Mouse (Mus musculus): ENCODE measurements at regions not wholly inside any gene's neighbourhood (a gene's known extent, or its start where the extent isn't known, plus 50 kb on each side); places are given as distances from the start of the nearest gene placed in this dataset.
A peak's percentile ranks its signal among the peaks of the same experiment; 100 is the strongest.

DNA sequence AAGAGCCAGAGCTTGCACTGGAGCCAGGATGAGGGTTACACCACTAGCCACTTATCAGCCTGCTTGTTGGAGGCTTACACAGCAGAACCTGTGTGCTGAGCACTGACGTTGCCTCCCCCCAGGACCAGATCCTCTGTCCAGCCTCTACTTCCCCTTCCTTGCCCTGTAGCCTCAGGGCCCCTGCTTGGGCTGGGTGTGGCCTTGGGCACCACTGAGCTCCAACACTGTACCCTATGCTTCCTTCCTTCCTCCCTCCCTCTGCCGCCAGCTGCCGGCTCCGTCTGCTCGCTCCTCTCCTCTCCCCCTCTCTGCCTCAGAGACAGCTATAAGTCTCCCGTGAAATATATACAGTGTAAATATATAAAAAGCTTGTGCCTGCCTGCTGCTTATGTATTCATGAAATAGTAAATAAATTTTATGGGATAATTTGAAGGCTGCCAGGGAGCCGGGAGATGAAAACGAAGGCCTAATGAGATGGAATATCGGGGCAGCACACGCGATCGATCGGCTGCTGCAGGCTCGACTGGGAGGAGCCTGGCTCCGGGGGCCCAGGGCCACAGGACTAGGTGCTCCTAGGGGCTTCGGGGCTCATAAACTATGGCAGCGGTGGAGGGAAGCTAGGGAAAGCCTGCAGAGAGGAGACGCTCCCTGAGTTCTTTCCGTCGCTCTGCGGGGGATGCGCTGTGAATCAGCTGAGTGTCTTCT, 135.6 kb downstream of the Rbm19 start:
- peak; percentile 41 for DNase-seq (ENCODE audit: low spot score)
- 8% methylated on average over 22 of the region's 22 CpGs for WGBS
- H3K4me2 ChIP-seq (replicated peaks), result peak overlapping the region; percentile 40
- peaks cover 6% of the 10 kb centered on the region; the same call in 1 of the 2 replicates for H3K27me3 ChIP-seq (ENCODE audit: control insufficient read depth, insufficient read depth, low read length)
- peak overlapping the region; percentile 80 for H3K27ac ChIP-seq
- H3K4me3 ChIP-seq (replicated peaks; ENCODE audit: low read length), result no peak overlapping the region
- peak overlapping the region; percentile 47; the same call in 1 of the 2 replicates for H3K9ac ChIP-seq
- H3K9me3 ChIP-seq (ENCODE audit: control insufficient read depth, low read length), result no peaks in the 10 kb centered on the region
- peaks cover 13% of the 10 kb centered on the region for H3K4me1 ChIP-seq (replicated peaks; ENCODE audit: control insufficient read depth, insufficient read depth, low read length)
- peak; percentile 65 for ATAC-seq (ENCODE audit: low FRiP score)
- no peaks in the 10 kb centered on the region for H3K36me3 ChIP-seq (replicated peaks; ENCODE audit: control insufficient read depth, insufficient read depth)

GRCm38 (mm10) chr5:120252551-120252950, 136.3 kb downstream of the Rbm19 start:
- Histone ChIP-seq H3K36me3 (replicated peaks; ENCODE audit: control insufficient read depth, insufficient read depth) (no peaks in the 10 kb centered on the region), H3K27me3 (ENCODE audit: control insufficient read depth, insufficient read depth, low read length) (peaks cover 6% of the 10 kb centered on the region; the same call in 1 of the 2 replicates), H3K27ac (peak overlapping the region; percentile 80), H3K4me3 (replicated peaks; ENCODE audit: low read length) (no peak overlapping the region), H3K4me2 (replicated peaks) (no peak overlapping the region; the same call in 1 of the 2 replicates), H3K4me1 (replicated peaks; ENCODE audit: control insufficient read depth, insufficient read depth, low read length) (peaks cover 13% of the 10 kb centered on the region), H3K9me3 (ENCODE audit: control insufficient read depth, low read length) (no peaks in the 10 kb centered on the region), H3K9ac (no peak overlapping the region)
- 13% methylated on average over 8 of the region's 8 CpGs for WGBS
- DNase-seq (ENCODE audit: low spot score) (peak; percentile 66), ATAC-seq (ENCODE audit: low FRiP score) (no peak)

DNA sequence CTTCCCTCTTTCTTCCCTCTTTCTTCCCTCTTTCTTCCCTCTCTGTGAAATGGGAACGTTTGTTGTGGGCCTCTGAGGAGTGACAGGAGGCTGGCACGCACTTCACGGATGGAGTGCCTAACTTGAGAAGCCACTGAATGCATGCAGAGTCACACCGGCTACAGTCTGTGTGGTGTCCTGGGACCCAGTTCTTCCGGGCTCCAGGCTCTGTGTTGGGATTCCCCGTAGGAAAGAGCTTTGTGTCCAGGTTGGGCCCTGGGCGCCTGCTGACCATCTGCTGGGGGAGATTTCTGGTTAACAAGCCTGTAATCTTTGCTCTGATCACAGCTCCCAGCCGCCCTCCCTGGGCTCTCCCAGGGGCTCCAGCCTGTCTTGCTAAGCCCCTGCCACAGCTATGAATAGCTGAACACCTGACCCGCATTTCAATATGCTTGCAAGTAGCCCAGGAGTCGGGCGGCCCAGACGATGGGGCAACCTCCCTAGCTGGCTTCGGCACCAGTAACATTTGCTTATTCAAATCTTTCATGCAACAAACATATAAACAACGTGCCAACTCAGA, 146.5 kb downstream of the Rbm19 start:
- WGBS, result 16% methylated on average over 14 of the region's 14 CpGs

DNA sequence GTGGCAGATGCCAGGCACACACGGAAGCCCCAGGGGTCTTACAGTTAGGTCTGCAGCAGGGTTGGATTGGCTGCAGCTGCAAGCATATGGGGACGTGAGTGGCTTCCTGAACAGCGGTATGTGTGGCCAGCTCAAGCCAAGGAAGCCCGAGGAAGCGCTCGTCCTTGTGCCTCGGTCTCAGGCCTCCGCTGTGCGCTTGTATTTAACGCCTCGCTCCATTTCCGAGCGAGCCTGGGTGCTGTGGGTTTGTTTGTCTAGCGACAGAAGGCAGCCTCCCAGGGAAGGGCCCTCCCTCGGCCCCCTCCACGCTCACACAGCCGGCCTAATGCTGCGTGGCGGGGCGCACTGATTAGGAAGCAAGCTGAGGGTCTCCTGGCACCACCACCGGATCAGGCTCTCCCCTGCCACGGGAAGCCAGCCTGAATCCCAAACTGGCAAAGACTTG, 153.2 kb downstream of the Rbm19 start:
- H3K27me3 ChIP-seq (ENCODE audit: control insufficient read depth, insufficient read depth, low read length), result no peaks in the 10 kb centered on the region
- no peaks in the 10 kb centered on the region for H3K36me3 ChIP-seq (replicated peaks; ENCODE audit: control insufficient read depth, insufficient read depth)
- H3K9ac ChIP-seq, result peak overlapping the region; percentile 34; the same call in 1 of the 2 replicates
- peak overlapping the region; percentile 89 for H3K27ac ChIP-seq
- H3K9me3 ChIP-seq (ENCODE audit: control insufficient read depth, low read length), result 0 out of 2 replicates have a peak, but pooled peaks cover 5% of the 10 kb centered on the region
- ATAC-seq (ENCODE audit: low FRiP score), result peak; percentile 67
- DNase-seq (ENCODE audit: low spot score), result peak; percentile 61
- H3K4me1 ChIP-seq (replicated peaks; ENCODE audit: control insufficient read depth, insufficient read depth, low read length), result peaks cover 23% of the 10 kb centered on the region
- 7% methylated on average over 22 of the region's 22 CpGs for WGBS
- H3K4me3 ChIP-seq (replicated peaks; ENCODE audit: low read length), result no peak overlapping the region
- peak overlapping the region; percentile 21 for H3K4me2 ChIP-seq (replicated peaks)

More for the DNA sequence above, 146.5 kb downstream of the Rbm19 start:
- H3K4me2 ChIP-seq (replicated peaks), result no peak overlapping the region
- no peaks in the 10 kb centered on the region for H3K9me3 ChIP-seq (ENCODE audit: control insufficient read depth, low read length)
- H3K4me3 ChIP-seq (replicated peaks; ENCODE audit: low read length), result no peak overlapping the region
- no peak overlapping the region for H3K27ac ChIP-seq
- H3K36me3 ChIP-seq (replicated peaks; ENCODE audit: control insufficient read depth, insufficient read depth), result no peaks in the 10 kb centered on the region
- no peak overlapping the region for H3K9ac ChIP-seq
- H3K27me3 ChIP-seq (ENCODE audit: control insufficient read depth, insufficient read depth, low read length), result no peaks in the 10 kb centered on the region
- ATAC-seq (ENCODE audit: low FRiP score), result 0 out of 2 replicates have a peak, but pooled peaks have one; percentile 43
- peaks cover 6% of the 10 kb centered on the region for H3K4me1 ChIP-seq (replicated peaks; ENCODE audit: control insufficient read depth, insufficient read depth, low read length)
- no peak for DNase-seq (ENCODE audit: low spot score)

GRCm38 (mm10) chr5:120270887-120271616, 154.8 kb downstream of the Rbm19 start:
- H3K9me3 ChIP-seq (ENCODE audit: control insufficient read depth, low read length), result 0 out of 2 replicates have a peak, but pooled peaks cover 5% of the 10 kb centered on the region
- peaks cover 23% of the 10 kb centered on the region for H3K4me1 ChIP-seq (replicated peaks; ENCODE audit: control insufficient read depth, insufficient read depth, low read length)
- H3K36me3 ChIP-seq (replicated peaks; ENCODE audit: control insufficient read depth, insufficient read depth), result no peaks in the 10 kb centered on the region
- 32% methylated on average over 14 of the region's 14 CpGs for WGBS
- H3K27ac ChIP-seq, result peak overlapping the region; percentile 69
- DNase-seq (ENCODE audit: low spot score), result no peak
- ATAC-seq (ENCODE audit: low FRiP score), result peak; percentile 36
- no peak overlapping the region; the same call in 1 of the 2 replicates for H3K4me2 ChIP-seq (replicated peaks)
- H3K27me3 ChIP-seq (ENCODE audit: control insufficient read depth, insufficient read depth, low read length), result no peaks in the 10 kb centered on the region
- H3K4me3 ChIP-seq (replicated peaks; ENCODE audit: low read length), result no peak overlapping the region
- H3K9ac ChIP-seq, result no peak overlapping the region

- H3K4me3 ChIP-seq (replicated peaks; ENCODE audit: low read length), result no peak overlapping the region
- H3K27ac ChIP-seq, result peak overlapping the region; percentile 28
- H3K9me3 ChIP-seq (ENCODE audit: control insufficient read depth, low read length), result 0 out of 2 replicates have a peak, but pooled peaks cover 5% of the 10 kb centered on the region
- no peaks in the 10 kb centered on the region for H3K36me3 ChIP-seq (replicated peaks; ENCODE audit: control insufficient read depth, insufficient read depth)
- no peaks in the 10 kb centered on the region for H3K27me3 ChIP-seq (ENCODE audit: control insufficient read depth, insufficient read depth, low read length)
- H3K4me2 ChIP-seq (replicated peaks), result no peak overlapping the region
- WGBS, result 58% methylated on average over 9 of the region's 9 CpGs
- DNase-seq (ENCODE audit: low spot score) (no peak), ATAC-seq (ENCODE audit: low FRiP score) (no peak)
- H3K9ac ChIP-seq, result no peak overlapping the region
- peaks cover 18% of the 10 kb centered on the region for H3K4me1 ChIP-seq (replicated peaks; ENCODE audit: control insufficient read depth, insufficient read depth, low read length)
These were observed 155.3 kb upstream of the Lhx5 start for GRCm38 (mm10) chr5:120276229-120276628.

- no peak overlapping the region for H3K27ac ChIP-seq
- no peak overlapping the region for H3K4me3 ChIP-seq (replicated peaks; ENCODE audit: low read length)
- no peak for ATAC-seq (ENCODE audit: low FRiP score)
- no peak for DNase-seq (ENCODE audit: low spot score)
- WGBS, result 4% methylated on average over 13 of the region's 13 CpGs
- no peak overlapping the region for H3K9ac ChIP-seq
- H3K36me3 ChIP-seq (replicated peaks; ENCODE audit: control insufficient read depth, insufficient read depth), result no peaks in the 10 kb centered on the region
- H3K27me3 ChIP-seq (ENCODE audit: control insufficient read depth, insufficient read depth, low read length), result no peaks in the 10 kb centered on the region; the same call in 1 of the 2 replicates
- H3K4me2 ChIP-seq (replicated peaks), result 0 out of 2 replicates have a peak overlapping the region, but pooled peaks have one; percentile 8
- no peaks in the 10 kb centered on the region for H3K9me3 ChIP-seq (ENCODE audit: control insufficient read depth, low read length)
- peaks cover 18% of the 10 kb centered on the region for H3K4me1 ChIP-seq (replicated peaks; ENCODE audit: control insufficient read depth, insufficient read depth, low read length)
These were observed 151.2 kb upstream of the Lhx5 start for GRCm38 (mm10) chr5:120280321-120280720.

DNA sequence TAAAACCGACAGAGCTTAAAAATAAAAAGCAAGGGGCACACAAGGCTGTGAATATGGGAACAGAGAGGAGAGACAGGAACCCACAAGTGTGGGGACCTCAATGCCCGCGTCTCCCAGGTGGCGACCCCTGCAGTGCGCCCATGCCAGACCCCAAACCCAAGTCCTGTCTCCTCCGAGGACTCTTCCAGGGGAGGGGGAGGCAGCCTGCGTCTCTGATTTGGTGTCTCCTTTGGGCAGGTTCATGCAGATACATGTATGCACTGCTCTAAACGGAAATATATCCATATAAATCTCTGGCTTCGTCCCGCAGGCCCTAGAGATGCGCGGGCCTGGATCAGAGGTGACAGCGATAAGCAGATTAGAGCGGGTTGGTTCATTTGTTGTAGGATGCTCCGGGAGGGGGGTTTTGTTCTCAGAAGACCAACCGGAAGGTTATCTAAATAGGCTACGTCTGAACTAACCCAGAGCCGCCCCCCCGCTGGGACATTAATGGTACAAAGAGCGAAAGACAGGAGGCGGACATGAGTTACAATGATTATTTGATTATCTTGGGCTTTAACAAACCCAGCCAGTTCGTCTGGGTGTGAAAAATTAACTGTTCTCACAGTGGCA, 150.4 kb upstream of the Lhx5 start:
- Histone ChIP-seq H3K4me2 (replicated peaks) (0 out of 2 replicates have a peak overlapping the region, but pooled peaks have one; percentile 5), H3K4me3 (replicated peaks; ENCODE audit: low read length) (no peak overlapping the region), H3K36me3 (replicated peaks; ENCODE audit: control insufficient read depth, insufficient read depth) (no peaks in the 10 kb centered on the region), H3K4me1 (replicated peaks; ENCODE audit: control insufficient read depth, insufficient read depth, low read length) (peaks cover 23% of the 10 kb centered on the region), H3K9ac (no peak overlapping the region), H3K27me3 (ENCODE audit: control insufficient read depth, insufficient read depth, low read length) (no peaks in the 10 kb centered on the region; the same call in 1 of the 2 replicates), H3K9me3 (ENCODE audit: control insufficient read depth, low read length) (no peaks in the 10 kb centered on the region), H3K27ac (peak overlapping the region; percentile 66)
- ATAC-seq (ENCODE audit: low FRiP score) (no peak), DNase-seq (ENCODE audit: low spot score) (no peak)
- 3% methylated on average over 22 of the region's 22 CpGs for WGBS
